Mouse (Mus musculus) limb, embryonic 12.5 days (tissue): ENCODE measurements at regions not wholly inside any gene's neighbourhood (a gene's known extent, or its start where the extent isn't known, plus 50 kb on each side); places are given as distances from the start of the nearest gene placed in this dataset.

Source experiments
- ATAC-seq: fragments of 200-750 bp; cut with Nextera tagmentation; 2 replicates; pipeline ENCODE4 v1.8.0; 2017; ENCODE audit warnings: low read depth, moderate TSS enrichment; ENCODE audit not compliant: insufficient number of reproducible peaks, insufficient read depth, low FRiP score, low TSS enrichment
- H3K27ac ChIP-seq: fragments of 300-500 bp; sonication (generic); 2 replicates; pipeline ENCODE4 v1.5.1; 2016; ENCODE audit warnings: mild to moderate bottlenecking, moderate library complexity
- H3K27me3 ChIP-seq: fragments of 300-500 bp; sonication (generic); 2 replicates; pipeline ENCODE4 v1.6.1; 2016; ENCODE audit warnings: mild to moderate bottlenecking, moderate library complexity
- H3K36me3 ChIP-seq: fragments of 300-500 bp; sonication (generic); 2 replicates; pipeline ENCODE4 v1.6.1; 2016; ENCODE audit warnings: mild to moderate bottlenecking, moderate library complexity
- H3K4me1 ChIP-seq: fragments of 300-500 bp; sonication (generic); replicated peaks from 2 replicates; pipeline ENCODE4 v1.6.1; 2016
- H3K4me2 ChIP-seq: fragments of 300-500 bp; sonication (generic); 2 replicates; pipeline ENCODE4 v1.6.1; 2016; ENCODE audit warnings: mild to moderate bottlenecking, moderate library complexity
- H3K4me3 ChIP-seq: fragments of 300-500 bp; sonication (generic); replicated peaks from 2 replicates; pipeline ENCODE4 v1.5.1; 2016; ENCODE audit warnings: mild to moderate bottlenecking
- H3K9ac ChIP-seq: fragments of 300-500 bp; sonication (generic); replicated peaks from 2 replicates; pipeline ENCODE4 v1.6.1; 2016; ENCODE audit warnings: mild to moderate bottlenecking, moderate library complexity
- H3K9me3 ChIP-seq: fragments of 300-500 bp; sonication (generic); 2 replicates; pipeline ENCODE4 v1.6.1; 2016; ENCODE audit warnings: mild to moderate bottlenecking, moderate library complexity
- WGBS: fragments of 180-500 bp; shearing (Covaris S2); methylation state at CpG from one replicate; pipeline ENCODE4 v1.1.7; 2016; 5-methylcytosine and 5-hydroxymethylcytosine counted together

DNA sequence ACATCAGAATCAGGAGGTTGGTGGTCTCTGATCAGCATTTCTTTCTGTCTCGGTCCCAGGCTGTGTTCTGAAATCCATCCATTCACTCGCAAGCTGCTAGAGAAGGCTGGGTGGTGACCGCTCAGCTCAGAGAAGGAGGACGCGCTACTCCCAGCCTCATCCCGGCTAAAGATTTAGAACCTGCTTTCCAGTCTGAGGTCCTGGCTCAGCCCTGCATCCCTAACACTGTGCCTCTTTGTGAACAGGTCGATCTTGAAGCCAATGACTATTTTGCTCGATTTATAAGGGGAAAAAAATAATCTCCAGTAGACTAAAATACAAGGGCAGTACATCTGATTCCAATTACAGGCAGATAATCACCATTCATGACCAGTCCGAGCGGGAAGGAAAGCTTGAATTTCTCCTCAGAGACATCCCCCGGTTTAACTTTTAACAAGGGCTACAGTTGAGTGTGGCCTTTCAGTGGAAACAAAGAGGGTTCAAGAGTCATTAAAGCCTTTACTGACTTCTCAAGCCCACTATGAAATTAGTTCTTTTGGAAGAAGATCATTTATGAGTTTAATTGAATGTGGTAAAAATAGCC lies 280.6 kb downstream of the Wdr11 start:
- Histone ChIP-seq H3K4me1 (peaks cover 37% of the 10 kb centered on the region), H3K9me3 (no peaks in the 10 kb centered on the region), H3K4me2 (no peak overlapping the region), H3K27me3 (no peaks in the 10 kb centered on the region), H3K27ac (peak overlapping the region; percentile 66), H3K4me3 (no peak overlapping the region), H3K36me3 (no peaks in the 10 kb centered on the region), H3K9ac (no peak overlapping the region)
- 48% methylated on average over 11 of the region's 11 CpGs for WGBS
- peak; percentile 71 for ATAC-seq

DNA sequence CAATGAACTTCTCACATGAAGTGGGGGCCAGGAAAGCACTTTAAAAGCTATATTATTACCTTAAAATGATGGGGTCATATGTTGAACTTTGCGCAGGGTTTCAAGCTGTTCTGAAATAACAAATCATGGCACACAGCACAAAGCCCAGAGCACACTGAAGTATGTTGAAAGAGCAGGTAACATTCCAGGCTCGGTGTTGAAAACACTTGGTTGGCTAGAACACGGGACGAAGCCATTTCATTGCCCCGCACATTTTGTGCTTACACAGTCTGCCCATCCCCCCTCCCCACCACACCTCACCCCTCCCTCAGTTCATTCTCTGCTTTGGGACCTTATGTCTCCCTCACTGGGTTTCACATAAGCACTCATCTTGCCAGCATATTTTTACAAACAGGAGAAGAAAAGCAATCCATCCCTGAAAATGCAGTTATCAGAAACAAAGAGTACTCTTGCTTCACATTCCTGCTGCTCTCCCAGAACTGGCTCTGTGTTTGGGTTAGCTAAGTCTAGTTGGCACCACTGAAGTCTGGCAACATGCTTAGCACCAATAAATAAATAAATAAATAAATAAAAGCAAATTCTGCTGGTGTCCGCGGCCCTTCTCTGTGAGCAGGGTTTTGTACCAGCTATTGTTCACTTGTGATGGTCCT lies 284.7 kb downstream of the Wdr11 start:
- peak overlapping the region; percentile 64 for H3K27ac ChIP-seq
- no peak overlapping the region for H3K4me3 ChIP-seq
- no peaks in the 10 kb centered on the region for H3K27me3 ChIP-seq
- H3K4me2 ChIP-seq = no peak overlapping the region
- no peaks in the 10 kb centered on the region for H3K9me3 ChIP-seq
- ATAC-seq = no peak
- 58% methylated on average over 7 of the region's 7 CpGs for WGBS
- no peak overlapping the region for H3K9ac ChIP-seq
- H3K36me3 ChIP-seq = no peaks in the 10 kb centered on the region
- H3K4me1 ChIP-seq = peaks cover 38% of the 10 kb centered on the region

DNA sequence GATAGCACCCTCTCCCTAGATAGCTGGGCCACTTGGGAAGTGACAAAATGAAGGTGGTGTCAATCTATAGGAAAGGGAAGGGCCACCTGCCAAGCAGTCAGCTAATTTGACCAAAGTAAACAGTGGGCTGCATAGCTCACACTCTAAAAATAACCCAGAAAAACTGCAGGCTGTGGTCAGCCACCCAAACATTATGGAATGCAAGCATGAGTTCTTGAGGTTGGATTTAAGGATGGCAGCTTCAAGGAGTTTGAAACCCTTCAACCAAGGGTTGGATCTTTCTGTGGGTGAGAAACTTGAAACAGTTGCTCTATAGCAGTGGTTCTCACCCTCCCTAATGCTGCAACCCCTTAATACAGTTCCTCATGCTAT lies 285.2 kb downstream of the Wdr11 start:
- no peak for ATAC-seq
- H3K27me3 ChIP-seq = no peaks in the 10 kb centered on the region
- no peaks in the 10 kb centered on the region for H3K36me3 ChIP-seq
- H3K9me3 ChIP-seq = no peaks in the 10 kb centered on the region
- no peak overlapping the region for H3K9ac ChIP-seq
- H3K4me3 ChIP-seq = no peak overlapping the region
- H3K4me2 ChIP-seq = no peak overlapping the region
- H3K27ac ChIP-seq = peak overlapping the region; percentile 64; the same call in 1 of the 2 replicates
- H3K4me1 ChIP-seq = peaks cover 38% of the 10 kb centered on the region

DNA sequence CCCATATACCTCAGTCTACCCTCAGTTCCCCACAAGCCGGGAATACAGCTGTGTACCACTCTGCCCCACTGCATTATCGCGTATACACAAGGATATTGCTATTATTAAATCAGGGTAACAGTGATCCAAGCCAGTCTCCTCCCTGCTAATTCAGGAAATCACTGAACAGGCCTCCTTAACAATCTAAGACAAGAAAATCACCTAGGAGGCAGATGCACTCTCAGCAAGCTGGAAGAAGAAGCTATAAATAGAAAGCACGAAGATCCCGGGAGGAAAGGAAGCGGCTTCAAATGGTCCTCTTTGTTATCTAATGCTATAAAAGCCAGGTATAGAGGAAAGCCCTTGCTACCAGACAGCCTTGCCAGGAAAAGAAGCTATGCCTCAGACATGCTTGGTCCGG lies 304.6 kb downstream of the Wdr11 start:
- H3K9me3 ChIP-seq = peaks cover 8% of the 10 kb centered on the region; the same call in 1 of the 2 replicates
- H3K9ac ChIP-seq = no peak overlapping the region
- H3K27ac ChIP-seq = no peak overlapping the region
- WGBS = 88% methylated on average over 7 of the region's 7 CpGs
- no peaks in the 10 kb centered on the region for H3K36me3 ChIP-seq
- no peaks in the 10 kb centered on the region for H3K27me3 ChIP-seq
- no peak overlapping the region for H3K4me3 ChIP-seq
- peaks cover 17% of the 10 kb centered on the region for H3K4me1 ChIP-seq
- ATAC-seq = no peak
- no peak overlapping the region for H3K4me2 ChIP-seq

DNA sequence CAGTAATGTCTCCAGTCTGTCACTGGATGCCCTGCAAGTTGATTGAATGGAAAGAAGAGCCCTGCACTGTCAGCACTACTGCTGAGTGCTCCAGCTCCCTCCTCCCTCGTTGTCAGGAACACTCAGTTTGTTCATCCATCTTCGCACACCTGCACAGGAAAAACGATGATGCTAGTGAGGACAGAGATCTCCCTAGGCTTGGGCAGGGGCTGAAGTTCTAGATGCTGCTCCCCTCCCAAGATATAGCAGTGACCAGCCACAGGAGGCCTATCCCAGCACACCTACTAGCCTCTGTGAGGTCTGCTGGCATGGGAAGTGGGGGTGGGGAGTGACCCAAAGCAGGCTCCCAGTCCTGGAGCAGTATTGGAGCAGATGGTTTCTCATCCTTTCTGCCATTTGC lies 305.8 kb downstream of the Wdr11 start:
- 74% methylated on average over 3 of the region's 3 CpGs for WGBS
- Histone ChIP-seq H3K4me1 (peaks cover 17% of the 10 kb centered on the region), H3K27me3 (no peaks in the 10 kb centered on the region), H3K27ac (no peak overlapping the region), H3K4me3 (no peak overlapping the region), H3K9me3 (no peaks in the 10 kb centered on the region), H3K36me3 (no peaks in the 10 kb centered on the region), H3K9ac (no peak overlapping the region), H3K4me2 (no peak overlapping the region)
- ATAC-seq = no peak

DNA sequence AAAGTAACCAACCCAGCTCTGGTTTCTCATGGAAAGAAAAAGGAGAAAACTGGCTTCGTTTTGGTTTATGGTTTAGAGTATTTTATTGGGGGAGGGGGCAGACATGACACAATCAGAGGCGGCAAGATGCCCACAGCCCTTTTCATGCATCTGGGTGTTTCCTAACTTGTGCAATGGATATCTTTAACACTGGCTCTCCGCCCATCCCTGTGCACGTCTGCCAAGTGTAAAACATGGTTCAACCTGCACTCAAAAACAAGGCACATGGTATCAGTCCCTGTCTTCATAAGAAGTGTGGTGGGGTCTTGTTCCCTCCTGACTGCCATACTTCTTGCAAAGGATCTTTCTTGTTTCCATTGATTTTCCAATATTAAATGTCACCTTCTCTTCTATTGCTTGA lies 310.6 kb downstream of the Wdr11 start:
- no peak for ATAC-seq
- H3K36me3 ChIP-seq = no peaks in the 10 kb centered on the region
- no peaks in the 10 kb centered on the region for H3K9me3 ChIP-seq
- WGBS = 82% methylated on average over 4 of the region's 4 CpGs
- no peak overlapping the region for H3K27ac ChIP-seq
- H3K4me3 ChIP-seq = no peak overlapping the region
- H3K4me1 ChIP-seq = no peaks in the 10 kb centered on the region
- no peak overlapping the region for H3K9ac ChIP-seq
- H3K27me3 ChIP-seq = no peaks in the 10 kb centered on the region
- no peak overlapping the region for H3K4me2 ChIP-seq

DNA sequence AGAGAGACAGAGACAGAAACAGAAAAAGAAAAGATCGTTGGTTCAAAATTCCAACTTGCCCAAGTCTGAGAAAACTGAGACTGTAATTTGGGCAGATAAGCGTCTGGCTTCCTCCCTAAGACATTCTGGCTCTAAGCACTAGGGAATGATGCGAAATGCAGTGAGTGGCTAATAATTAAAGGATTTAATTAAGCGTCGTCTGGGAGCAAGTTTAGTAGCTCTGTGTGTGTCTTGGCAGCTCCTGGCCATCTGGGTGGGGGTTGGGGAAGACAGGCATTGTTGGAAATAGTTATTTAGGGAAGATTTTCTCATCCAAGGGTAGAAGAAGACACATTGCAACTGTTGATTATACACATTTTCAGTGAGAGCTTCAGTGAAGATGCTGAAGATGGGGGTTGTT lies 311.5 kb downstream of the Wdr11 start:
- Histone ChIP-seq H3K36me3 (no peaks in the 10 kb centered on the region), H3K4me2 (no peak overlapping the region), H3K27me3 (no peaks in the 10 kb centered on the region), H3K9me3 (no peaks in the 10 kb centered on the region), H3K4me1 (no peaks in the 10 kb centered on the region), H3K27ac (no peak overlapping the region), H3K9ac (no peak overlapping the region), H3K4me3 (no peak overlapping the region)
- ATAC-seq = no peak
- 41% methylated on average over 5 of the region's 5 CpGs for WGBS

DNA sequence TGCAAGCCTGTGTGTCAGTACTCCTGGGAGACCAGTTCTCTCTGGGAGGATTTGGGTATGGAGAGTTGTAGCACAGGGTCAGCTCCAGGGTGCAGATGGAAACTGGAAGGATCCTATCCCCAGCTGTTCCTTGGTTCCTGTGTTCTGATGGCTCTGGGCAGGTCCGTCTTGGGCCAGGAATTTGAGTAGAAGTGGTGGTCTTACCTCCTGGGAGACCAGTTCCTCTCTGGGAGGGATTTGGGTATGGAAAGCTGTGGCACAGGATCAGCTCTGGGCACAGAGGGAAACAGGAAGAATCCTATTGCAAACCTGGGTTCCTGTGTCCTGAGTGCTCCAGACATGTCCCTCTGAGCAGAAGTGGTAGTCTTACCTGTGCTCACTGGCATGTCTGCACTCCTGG lies 314.5 kb downstream of the Wdr11 start:
- WGBS = 100% methylated on average over 1 of the region's 1 CpGs
- no peak overlapping the region for H3K27ac ChIP-seq

DNA sequence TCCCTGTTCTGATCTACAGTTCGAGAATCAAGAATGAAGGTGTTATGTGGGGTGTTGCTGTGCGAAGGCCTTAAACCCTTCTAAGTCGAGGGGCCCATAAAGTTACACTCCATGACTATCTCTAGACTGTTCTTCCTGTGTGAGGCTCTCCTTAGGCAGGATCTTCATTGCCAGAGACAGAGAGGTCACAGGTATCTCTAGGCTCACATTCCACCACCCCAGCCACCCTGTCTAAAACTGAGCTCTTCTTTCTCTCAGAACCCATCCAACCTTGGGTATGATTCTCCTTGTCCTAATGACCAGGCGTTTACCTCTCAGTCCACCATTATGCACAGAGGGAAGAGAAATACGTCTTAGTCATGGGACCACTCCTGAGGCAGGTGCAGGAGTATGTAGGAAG lies 317.2 kb downstream of the Wdr11 start:
- H3K4me1 ChIP-seq = peaks cover 9% of the 10 kb centered on the region; the same call in 1 of the 2 replicates
- WGBS = 84% methylated on average over 5 of the region's 5 CpGs
- H3K27ac ChIP-seq = no peak overlapping the region
- ATAC-seq = no peak
- no peaks in the 10 kb centered on the region for H3K27me3 ChIP-seq
- no peak overlapping the region for H3K9ac ChIP-seq
- no peak overlapping the region for H3K4me2 ChIP-seq
- no peak overlapping the region for H3K4me3 ChIP-seq
- no peaks in the 10 kb centered on the region for H3K36me3 ChIP-seq
- H3K9me3 ChIP-seq = no peaks in the 10 kb centered on the region

More for the DNA sequence above, 314.5 kb downstream of the Wdr11 start:
- no peak overlapping the region for H3K4me2 ChIP-seq
- peaks cover 9% of the 10 kb centered on the region; the same call in 1 of the 2 replicates for H3K4me1 ChIP-seq
- H3K36me3 ChIP-seq = no peaks in the 10 kb centered on the region
- H3K9ac ChIP-seq = no peak overlapping the region
- no peak overlapping the region for H3K4me3 ChIP-seq
- H3K27me3 ChIP-seq = no peaks in the 10 kb centered on the region
- H3K9me3 ChIP-seq = no peaks in the 10 kb centered on the region
- ATAC-seq = no peak

DNA sequence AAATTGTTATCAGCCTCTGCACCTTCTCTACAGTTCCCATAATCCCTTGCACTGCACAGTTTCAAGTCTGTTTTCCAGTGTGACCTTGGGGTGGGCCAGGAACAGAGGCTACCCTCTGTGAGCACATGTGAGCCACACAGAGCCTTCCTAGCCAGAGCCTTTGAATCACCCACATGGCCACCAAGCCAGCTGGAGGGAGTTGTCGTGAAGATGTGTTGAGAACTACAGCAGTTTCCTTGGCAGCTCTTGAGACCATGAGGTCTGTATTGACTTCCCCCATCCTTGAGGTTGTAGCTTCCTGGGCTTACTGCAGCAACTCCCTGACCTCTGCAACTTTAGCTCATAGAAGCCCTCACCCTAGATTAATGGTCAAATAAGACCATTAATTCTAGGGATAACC lies 318.1 kb downstream of the Wdr11 start:
- no peaks in the 10 kb centered on the region for H3K36me3 ChIP-seq

DNA sequence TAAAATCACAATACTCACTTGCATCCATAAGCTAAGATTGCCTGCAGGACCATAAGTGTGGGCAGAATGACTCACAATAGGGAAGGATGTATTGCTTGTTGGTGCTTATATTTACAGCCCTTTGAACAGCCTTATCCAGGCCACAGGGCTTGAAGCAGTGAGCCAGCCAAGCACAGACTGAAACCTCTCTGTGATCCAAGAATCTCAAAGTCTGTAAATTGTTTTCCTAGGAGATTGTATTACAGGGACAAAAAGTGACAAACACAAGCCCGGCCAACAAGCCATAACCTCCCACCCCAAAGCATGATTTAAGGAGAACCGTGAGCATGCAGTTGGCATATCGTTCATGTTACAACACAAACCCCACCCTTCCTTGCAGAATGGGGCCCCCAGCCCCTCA lies 319.2 kb downstream of the Wdr11 start:
- no peaks in the 10 kb centered on the region for H3K27me3 ChIP-seq
- no peak overlapping the region for H3K4me2 ChIP-seq
- H3K4me1 ChIP-seq = peaks cover 14% of the 10 kb centered on the region; the same call in 1 of the 2 replicates
- ATAC-seq = no peak
- H3K9me3 ChIP-seq = no peaks in the 10 kb centered on the region
- no peak overlapping the region for H3K9ac ChIP-seq
- no peak overlapping the region for H3K4me3 ChIP-seq
- H3K27ac ChIP-seq = no peak overlapping the region
- no peaks in the 10 kb centered on the region for H3K36me3 ChIP-seq
- WGBS = 84% methylated on average over 3 of the region's 3 CpGs

More for the DNA sequence above, 318.1 kb downstream of the Wdr11 start:
- Histone ChIP-seq H3K9me3 (no peaks in the 10 kb centered on the region), H3K4me3 (no peak overlapping the region), H3K27ac (no peak overlapping the region), H3K4me2 (no peak overlapping the region), H3K9ac (no peak overlapping the region), H3K27me3 (no peaks in the 10 kb centered on the region), H3K4me1 (peaks cover 9% of the 10 kb centered on the region; the same call in 1 of the 2 replicates)
- WGBS = 84% methylated on average over 1 of the region's 1 CpGs
- ATAC-seq = no peak

DNA sequence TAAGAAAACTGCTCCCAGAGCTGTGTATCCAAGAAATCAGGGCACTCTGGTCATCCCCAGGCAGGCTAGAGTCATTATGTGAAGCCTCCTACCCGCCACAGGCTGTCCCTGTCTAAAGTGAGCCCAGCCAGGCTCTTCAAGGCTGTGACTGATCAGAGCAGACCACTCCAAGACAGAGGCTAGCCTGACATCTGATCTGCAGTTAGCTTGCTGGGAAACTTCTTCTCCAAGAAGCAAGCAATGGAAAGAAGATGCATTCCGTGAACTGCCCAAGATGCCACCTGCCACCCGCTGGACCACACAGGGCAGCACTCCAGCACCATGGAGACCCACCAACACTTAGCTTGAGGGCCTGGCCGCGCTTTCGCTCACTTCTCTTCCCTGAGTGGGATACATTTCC lies 323.2 kb downstream of the Wdr11 start:
- Histone ChIP-seq H3K9ac (no peak overlapping the region), H3K4me1 (peaks cover 29% of the 10 kb centered on the region; the same call in 1 of the 2 replicates), H3K4me3 (no peak overlapping the region), H3K27me3 (0 out of 2 replicates have a peak, but pooled peaks cover 7% of the 10 kb centered on the region), H3K36me3 (no peaks in the 10 kb centered on the region), H3K4me2 (no peak overlapping the region), H3K9me3 (no peaks in the 10 kb centered on the region), H3K27ac (no peak overlapping the region)
- WGBS = 89% methylated on average over 6 of the region's 6 CpGs
- ATAC-seq = no peak
